Mouse (Mus musculus): ENCODE data around the gene Mlec.

DNA sequence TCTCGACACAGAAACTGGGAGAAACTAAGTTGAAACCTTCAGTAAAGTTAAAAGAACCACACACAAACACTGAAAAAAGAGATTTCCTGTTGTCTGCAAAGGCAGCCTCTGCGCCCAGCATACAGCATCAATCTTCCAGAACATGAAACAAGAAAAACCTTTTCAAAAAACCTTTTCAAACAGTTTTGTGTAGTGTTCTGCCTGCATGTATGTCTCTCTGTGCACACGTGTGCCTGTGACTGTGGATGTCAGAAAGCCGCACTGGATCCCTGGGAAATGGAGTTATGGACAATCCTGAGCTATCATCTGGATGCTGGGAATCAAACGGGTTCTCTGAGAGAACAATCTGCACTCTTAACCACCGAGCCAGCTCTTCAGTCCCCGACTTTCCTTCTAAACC lies 1.6 kb downstream of the Mlec start:
- no peak for TF ChIP-seq CTCF (IDR thresholded peaks at IDR 0.05)
- no peak for TF ChIP-seq EP300 (IDR thresholded peaks at IDR 0.05)

Measured in lung, postnatal 0 days (tissue).